Mouse (Mus musculus): Measurements from ENCODE around the gene Dnajc2. TPM values are rescaled to one million over a fixed set of nuclear protein-coding genes. Genes with fewer than 3 reads are reported as not detected.

The Dnajc2 gene
- polyA plus RNA-seq, 1 experiment from 2014 or later, result 95.6 TPM

Other genes with a start within 250 kb of the Dnajc2 start
- 32.4 and 34.3 TPM in 2 replicates for gene Lrrc17, start 241.7 kb downstream of the Dnajc2 start, polyA plus RNA-seq (2014; fragmentation: Nextera tagmentation; extraction: Ambion mirVana)
- 0.12 TPM in 1 of 2 replicates, not detected in the other for gene Fbxl13, start 139.6 kb downstream of the Dnajc2 start, polyA plus RNA-seq (2014; fragmentation: Nextera tagmentation; extraction: Ambion mirVana)
- 75.3 and 91.9 TPM in 2 replicates for gene Armc10, start 139.4 kb downstream of the Dnajc2 start, polyA plus RNA-seq (2014; fragmentation: Nextera tagmentation; extraction: Ambion mirVana)
- 4.5 and 5.0 TPM in 2 replicates for gene Napepld, start 83.9 kb downstream of the Dnajc2 start, polyA plus RNA-seq (2014; fragmentation: Nextera tagmentation; extraction: Ambion mirVana)
- gene Pmpcb, start 48.1 kb downstream of the Dnajc2 start, polyA plus RNA-seq (2014; fragmentation: Nextera tagmentation; extraction: Ambion mirVana), result 96.9 and 106 TPM in 2 replicates
- gene Psmc2, start within 50 bp of the Dnajc2 start, polyA plus RNA-seq (2014; fragmentation: Nextera tagmentation; extraction: Ambion mirVana), result 230 and 231 TPM in 2 replicates
- gene Slc26a5, start 80.4 kb upstream of the Dnajc2 start, polyA plus RNA-seq (2014; fragmentation: Nextera tagmentation; extraction: Ambion mirVana), result 0.06 and 0.45 TPM in 2 replicates

Measured in limb, embryonic 11.5 days (tissue).